Mouse (Mus musculus) adrenal gland, adult 18-20 months (tissue): ENCODE measurements at regions not wholly inside any gene's neighbourhood (a gene's known extent, or its start where the extent isn't known, plus 50 kb on each side); places are given as distances from the start of the nearest gene placed in this dataset.

Experiments used
- DNase-seq, 2 experiments: peaks; one replicate each; pipeline ENCODE4 v3.0.0; 2021 to 2022; ENCODE audit warnings: low spot score in 2 of 2

GRCm38 (mm10) chr2:21267149-21267761 is 61.7 kb downstream of the Thnsl1 start:
- no peak for DNase-seq

GRCm38 (mm10) chr2:21269989-21270846 is 64.7 kb downstream of the Thnsl1 start:
- no peak for DNase-seq

- DNase-seq: no peak
Observed at GRCm38 (mm10) chr2:21273416-21273815, 67.9 kb downstream of the Thnsl1 start.

GRCm38 (mm10) chr2:21275315-21275714 is 69.8 kb downstream of the Thnsl1 start:
- DNase-seq: no peak

GRCm38 (mm10) chr2:21280794-21281420 is 75.4 kb downstream of the Thnsl1 start:
- peak; percentile 73 to 76 for DNase-seq

GRCm38 (mm10) chr2:21282505-21283200 is 77.1 kb downstream of the Thnsl1 start:
- no peak for DNase-seq

- no peak for DNase-seq
Observed at GRCm38 (mm10) chr2:21284881-21285280, 79.4 kb downstream of the Thnsl1 start.

GRCm38 (mm10) chr2:21287786-21288185 is 79.6 kb upstream of the Gpr158 start:
- DNase-seq: no peak

- DNase-seq: no peak
Observed at GRCm38 (mm10) chr2:21292669-21293151, 74.6 kb upstream of the Gpr158 start.

- DNase-seq: no peak
Observed at GRCm38 (mm10) chr2:21294002-21294401, 73.3 kb upstream of the Gpr158 start.

GRCm38 (mm10) chr2:21299681-21300080 is 67.7 kb upstream of the Gpr158 start:
- no peak for DNase-seq
